Mouse (Mus musculus) neural tube, embryonic 13.5 days (tissue): ENCODE data around the gene Fn3krp. TPM values are rescaled to one million over a fixed set of nuclear protein-coding genes. Genes with fewer than 3 reads are reported as not detected.

ENCODE experiments used
- ATAC-seq: fragments of 200-750 bp; cut with Nextera tagmentation; 2 replicates; pipeline ENCODE4 v1.8.0; 2017; ENCODE audit warnings: low read depth, mild to moderate bottlenecking, moderate TSS enrichment, moderate library complexity
- H3K27ac ChIP-seq: fragments of 300-500 bp; sonication (generic); replicated peaks from 2 replicates; pipeline ENCODE4 v1.5.1; 2015; ENCODE audit warnings: moderate library complexity, mild to moderate bottlenecking, inconsistent platforms
- H3K27me3 ChIP-seq: fragments of 300-500 bp; sonication (generic); 2 replicates; pipeline ENCODE4 v1.6.1; 2015; ENCODE audit warnings: mild to moderate bottlenecking, inconsistent platforms
- H3K36me3 ChIP-seq: fragments of 300-500 bp; sonication (generic); 2 replicates; pipeline ENCODE4 v1.6.1; 2015; ENCODE audit warnings: mild to moderate bottlenecking, inconsistent platforms
- H3K4me1 ChIP-seq: fragments of 300-500 bp; sonication (generic); replicated peaks from 2 replicates; pipeline ENCODE4 v1.6.1; 2015; ENCODE audit warnings: inconsistent platforms
- H3K4me2 ChIP-seq: fragments of 300-500 bp; sonication (generic); 2 replicates; pipeline ENCODE4 v1.6.1; 2015; ENCODE audit warnings: inconsistent platforms, mild to moderate bottlenecking, moderate library complexity
- H3K4me3 ChIP-seq: fragments of 300-500 bp; sonication (generic); 2 replicates; pipeline ENCODE4 v1.5.1; 2015; ENCODE audit warnings: mild to moderate bottlenecking, inconsistent platforms
- H3K9ac ChIP-seq: fragments of 300-500 bp; sonication (generic); 2 replicates; pipeline ENCODE4 v1.6.1; 2015; ENCODE audit warnings: moderate library complexity, mild to moderate bottlenecking, inconsistent platforms
- H3K9me3 ChIP-seq: fragments of 300-500 bp; sonication (generic); 2 replicates; pipeline ENCODE4 v1.6.1; 2016; ENCODE audit warnings: inconsistent platforms
- WGBS: fragments of 180-500 bp; shearing (Covaris S2); methylation state at CpG from one replicate; pipeline ENCODE4 v1.1.7; 2015; 5-methylcytosine and 5-hydroxymethylcytosine counted together
- polyA plus RNA-seq: library from polyadenylated mRNA; unstranded; fragments of >200 nt; fragmentation: Nextera tagmentation; extraction: Ambion mirVana; gene quantifications from 2 replicates; pipeline ENCODE4 v1.2.1, GENCODE M21; 2015

Gene Fn3krp
- polyA plus RNA-seq, 1 experiment from 2014 or later = 11.8 TPM

- Histone ChIP-seq H3K27me3 (no peaks in the 10 kb centered on the region), H3K4me2 (no peak overlapping the region), H3K36me3 (no peaks in the 10 kb centered on the region), H3K4me1 (peaks cover 15% of the 10 kb centered on the region), H3K4me3 (no peak overlapping the region), H3K9me3 (no peaks in the 10 kb centered on the region), H3K27ac (no peak overlapping the region), H3K9ac (no peak overlapping the region)
- WGBS = 78% methylated on average over 2 of the region's 2 CpGs
- no peak for ATAC-seq
These were observed 2.3 kb upstream of the Fn3krp start for GRCm38 (mm10) chr11:121418932-121419331.

DNA sequence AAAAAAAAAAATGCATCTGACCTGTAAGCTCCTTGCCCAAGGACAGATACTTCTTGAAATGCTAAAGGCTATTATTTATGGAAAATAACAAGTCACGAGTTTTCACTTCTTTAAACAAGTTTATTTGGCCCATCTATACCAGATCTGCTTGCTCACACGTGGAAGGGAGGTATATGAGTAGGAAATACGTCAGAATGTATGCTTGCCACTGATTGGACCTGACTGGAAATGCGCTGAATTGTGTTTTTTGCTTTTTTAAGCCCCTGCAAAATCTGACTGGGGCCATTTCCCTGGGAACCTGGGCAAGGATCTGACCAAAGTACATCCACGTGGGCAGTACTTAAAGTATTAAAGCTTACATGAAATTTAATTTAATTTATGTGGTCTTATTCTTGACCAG, 822 bp upstream of the Fn3krp start:
- Histone ChIP-seq H3K9me3 (no peaks in the 10 kb centered on the region), H3K27me3 (no peaks in the 10 kb centered on the region), H3K27ac (no peak overlapping the region), H3K4me3 (peak overlapping the region; percentile 73; the same call in 1 of the 2 replicates), H3K36me3 (no peaks in the 10 kb centered on the region), H3K4me2 (peak overlapping the region; percentile 83), H3K4me1 (peaks cover 15% of the 10 kb centered on the region), H3K9ac (peak overlapping the region; percentile 66; the same call in 1 of the 2 replicates)
- no peak for ATAC-seq
- 57% methylated on average over 5 of the region's 5 CpGs for WGBS

DNA sequence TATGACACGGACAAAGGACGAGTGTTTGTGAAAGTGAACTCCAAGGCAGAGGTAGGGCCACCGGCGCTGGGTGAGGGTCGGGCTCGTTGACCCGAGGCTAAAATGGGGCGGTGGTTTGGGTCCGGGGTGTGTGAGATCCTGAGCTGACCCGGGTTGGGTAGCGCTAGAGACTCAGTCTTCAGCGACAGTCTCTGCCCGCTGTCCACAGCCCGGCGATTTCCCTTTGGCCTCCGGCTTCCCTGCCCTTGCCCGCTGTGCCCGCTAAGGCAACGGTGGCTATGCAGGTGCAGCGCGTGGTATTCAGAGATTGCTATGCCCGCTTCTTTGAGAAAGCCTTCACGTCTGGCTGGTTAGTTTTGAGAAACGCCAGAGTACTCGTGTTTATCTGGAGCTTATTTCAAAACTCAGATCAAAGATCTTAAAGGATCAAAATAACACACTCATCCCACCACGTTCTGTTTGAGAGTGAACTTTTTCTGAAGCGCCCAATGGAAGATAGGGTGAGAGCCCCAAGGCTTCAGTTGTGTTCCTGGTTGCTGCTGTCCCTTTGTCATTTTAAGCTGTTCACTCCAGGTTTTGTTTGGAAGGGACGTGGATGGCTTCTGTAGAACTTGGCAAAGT, 462 bp downstream of the Fn3krp start:
- 0 out of 2 replicates have a peak, but pooled peaks cover 5% of the 10 kb centered on the region for H3K36me3 ChIP-seq
- peak overlapping the region; percentile 77 for H3K9ac ChIP-seq
- H3K4me3 ChIP-seq = peak overlapping the region; percentile 73
- H3K9me3 ChIP-seq = no peaks in the 10 kb centered on the region
- ATAC-seq = peak; percentile 80
- H3K4me1 ChIP-seq = peaks cover 15% of the 10 kb centered on the region
- H3K27ac ChIP-seq = peak overlapping the region; percentile 35
- under 1% methylated on average over 28 of the region's 28 CpGs for WGBS
- H3K27me3 ChIP-seq = no peaks in the 10 kb centered on the region
- H3K4me2 ChIP-seq = peak overlapping the region; percentile 83

DNA sequence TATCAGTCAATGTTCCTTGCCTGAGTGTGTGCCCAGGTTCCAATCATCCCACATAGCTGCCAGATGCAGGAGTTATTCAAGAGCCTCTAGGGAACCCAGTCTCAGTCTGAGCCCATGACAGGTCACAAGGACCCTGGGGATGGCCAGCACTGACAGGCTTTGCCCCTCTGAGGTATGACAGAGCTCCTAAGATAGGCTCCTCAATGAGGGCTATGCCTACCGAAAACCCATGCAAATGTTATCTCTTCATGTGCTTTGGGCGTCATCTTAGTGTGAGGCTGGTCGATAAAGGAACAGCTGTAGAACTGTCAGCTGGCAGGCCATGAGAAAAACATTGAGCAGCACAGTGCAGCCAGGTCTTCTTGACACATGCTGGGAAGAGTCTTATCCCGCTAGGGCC, 12.2 kb downstream of the Fn3krp start:
- Histone ChIP-seq H3K4me1 (peaks cover 21% of the 10 kb centered on the region), H3K27me3 (no peaks in the 10 kb centered on the region), H3K4me3 (no peak overlapping the region), H3K36me3 (peaks cover 23% of the 10 kb centered on the region), H3K9me3 (no peaks in the 10 kb centered on the region), H3K9ac (0 out of 2 replicates have a peak overlapping the region, but pooled peaks have one; percentile 70), H3K4me2 (no peak overlapping the region), H3K27ac (no peak overlapping the region)
- ATAC-seq = no peak
- WGBS = 85% methylated on average over 4 of the region's 4 CpGs

DNA sequence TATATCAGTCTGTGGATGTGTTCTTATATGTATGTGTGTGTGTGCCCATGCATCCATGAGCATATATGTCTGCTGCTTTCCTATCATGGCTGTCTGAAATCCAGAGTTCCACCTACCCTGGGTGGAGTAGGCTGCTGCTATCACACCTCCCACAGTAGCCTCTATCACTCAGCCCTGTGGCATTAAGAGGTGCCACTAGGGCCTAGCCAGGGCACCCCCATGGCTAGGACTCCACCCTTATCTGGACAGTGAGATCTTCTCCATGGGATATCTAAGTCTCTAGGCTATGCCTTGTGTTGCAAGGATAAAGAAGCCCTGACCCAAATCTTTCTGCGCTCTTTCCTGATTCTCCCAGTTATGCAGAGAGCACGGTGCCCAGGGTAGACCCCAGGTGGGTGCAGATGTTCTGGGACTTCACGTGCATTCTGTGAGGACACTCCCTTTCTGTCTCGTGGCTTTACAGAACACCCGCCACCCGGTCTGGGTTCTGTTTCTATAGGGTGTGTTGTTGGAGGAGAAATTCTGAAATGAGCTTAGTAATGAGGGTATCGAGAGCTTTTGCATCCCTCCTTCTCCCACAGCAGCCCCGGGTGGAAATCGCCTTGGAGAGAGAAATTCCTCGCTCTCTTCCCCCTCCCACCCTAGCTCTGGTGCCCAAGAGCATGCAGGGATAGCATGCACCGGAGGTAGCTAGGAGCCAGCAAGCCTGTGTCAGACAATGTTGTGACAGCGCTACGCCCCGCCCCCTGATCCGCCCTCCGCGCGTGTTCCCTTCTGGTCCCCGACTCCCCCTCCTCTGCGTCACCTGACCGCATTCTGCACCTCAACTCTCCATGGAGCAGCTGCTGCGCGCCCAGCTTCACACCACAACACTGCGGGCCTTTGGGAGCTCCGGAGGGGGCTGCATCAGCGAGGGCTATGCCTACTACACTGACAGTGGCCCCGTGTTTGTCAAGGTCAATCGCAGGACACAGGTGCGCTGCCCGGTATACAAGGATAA, 13.3 kb downstream of the Fn3krp start, which contains the start of gene Fn3k:
Gene Fn3k, plus strand, starts transcription at position 758 of the 1,000 bp plus-strand sequence.
- H3K27me3 ChIP-seq = no peaks in the 10 kb centered on the region
- H3K4me1 ChIP-seq = peaks cover 21% of the 10 kb centered on the region
- peak within 1 kb of the TSS; percentile 30 for H3K27ac ChIP-seq
- H3K36me3 ChIP-seq = peaks cover 12% of the 10 kb centered on the region
- peak within 1 kb of the TSS; percentile 67 for H3K4me2 ChIP-seq
- H3K9ac ChIP-seq = peak within 1 kb of the TSS; percentile 70
- peak; percentile 98 for ATAC-seq
- no peaks in the 10 kb centered on the region for H3K9me3 ChIP-seq
- H3K4me3 ChIP-seq = peak within 1 kb of the TSS; percentile 43
- WGBS = 8% methylated on average over 30 of the region's 30 CpGs

GRCm38 (mm10) chr11:121437236-121437635, 16.0 kb downstream of the Fn3krp start:
- WGBS = 77% methylated on average over 5 of the region's 5 CpGs
- ATAC-seq = no peak
- no peak overlapping the region for H3K27ac ChIP-seq
- H3K4me2 ChIP-seq = no peak overlapping the region
- H3K4me1 ChIP-seq = peaks cover 21% of the 10 kb centered on the region
- no peak overlapping the region for H3K9ac ChIP-seq
- H3K4me3 ChIP-seq = no peak overlapping the region
- no peaks in the 10 kb centered on the region for H3K9me3 ChIP-seq
- no peaks in the 10 kb centered on the region for H3K36me3 ChIP-seq
- H3K27me3 ChIP-seq = no peaks in the 10 kb centered on the region

GRCm38 (mm10) chr11:121439686-121440292, 18.6 kb downstream of the Fn3krp start:
- no peaks in the 10 kb centered on the region for H3K9me3 ChIP-seq
- no peak overlapping the region for H3K4me3 ChIP-seq
- no peak for ATAC-seq
- no peak overlapping the region for H3K9ac ChIP-seq
- no peaks in the 10 kb centered on the region for H3K36me3 ChIP-seq
- peaks cover 10% of the 10 kb centered on the region; the same call in 1 of the 2 replicates for H3K4me1 ChIP-seq
- H3K4me2 ChIP-seq = no peak overlapping the region
- no peaks in the 10 kb centered on the region for H3K27me3 ChIP-seq
- H3K27ac ChIP-seq = no peak overlapping the region
- WGBS = 74% methylated on average over 5 of the region's 5 CpGs

- no peaks in the 10 kb centered on the region for H3K9me3 ChIP-seq
- ATAC-seq = no peak
- H3K27ac ChIP-seq = no peak overlapping the region
- H3K36me3 ChIP-seq = no peaks in the 10 kb centered on the region
- H3K4me3 ChIP-seq = no peak overlapping the region
- no peak overlapping the region for H3K9ac ChIP-seq
- no peaks in the 10 kb centered on the region for H3K27me3 ChIP-seq
- WGBS = 91% methylated on average over 4 of the region's 4 CpGs
- H3K4me2 ChIP-seq = no peak overlapping the region
- H3K4me1 ChIP-seq = no peaks in the 10 kb centered on the region
These were observed 20.5 kb downstream of the Fn3krp start for GRCm38 (mm10) chr11:121441653-121442052.

DNA sequence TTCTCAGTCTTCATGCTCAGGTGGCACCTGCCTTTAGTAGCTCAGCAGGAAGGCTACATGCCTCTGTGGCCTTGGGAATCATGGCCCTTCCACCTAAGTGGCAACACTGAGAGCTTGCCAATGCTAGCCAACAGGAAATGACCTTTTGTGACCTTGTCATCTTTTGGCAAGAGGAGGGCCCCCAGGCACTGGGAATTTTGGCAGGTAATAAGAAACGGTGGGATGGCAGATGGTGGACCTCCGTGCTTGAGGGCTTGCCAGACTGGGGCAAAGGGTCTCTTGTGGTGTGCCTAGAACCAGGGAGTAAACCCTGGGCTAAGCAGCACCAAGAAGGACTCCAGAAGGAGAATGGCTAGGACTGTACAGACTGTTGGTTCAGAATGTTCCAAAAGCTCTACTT, 20.9 kb downstream of the Fn3krp start:
- WGBS = 86% methylated on average over 2 of the region's 2 CpGs
- Histone ChIP-seq H3K27ac (no peak overlapping the region), H3K4me1 (no peaks in the 10 kb centered on the region), H3K9me3 (no peaks in the 10 kb centered on the region), H3K9ac (no peak overlapping the region), H3K4me2 (no peak overlapping the region), H3K4me3 (no peak overlapping the region), H3K27me3 (no peaks in the 10 kb centered on the region), H3K36me3 (no peaks in the 10 kb centered on the region)
- ATAC-seq = no peak

DNA sequence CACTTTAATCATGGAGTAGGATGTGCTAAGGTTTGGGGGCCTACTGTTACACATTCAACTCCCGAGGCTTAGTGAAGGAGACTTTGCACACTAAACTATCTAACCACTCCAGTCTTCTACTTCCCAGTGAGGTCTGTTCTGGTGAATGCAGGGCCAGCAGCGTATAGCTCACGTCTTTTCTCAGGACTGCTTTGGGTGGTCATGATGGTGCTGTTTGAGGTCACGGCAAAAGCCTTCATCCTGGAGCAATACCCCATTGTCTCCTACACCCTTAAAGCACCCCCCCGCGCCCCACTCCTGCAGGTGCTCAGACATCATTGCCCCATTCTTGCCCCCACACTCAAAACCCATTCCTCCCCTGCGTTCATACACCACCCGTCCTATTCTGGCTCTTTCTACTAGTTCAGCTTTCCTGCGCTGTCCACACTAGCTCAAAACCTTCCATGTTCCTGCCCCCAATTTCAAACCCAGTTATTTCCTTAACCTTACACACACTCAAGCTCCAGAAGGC, 30.1 kb downstream of the Fn3krp start:
- Histone ChIP-seq H3K9ac (peak overlapping the region; percentile 82), H3K4me2 (peak overlapping the region; percentile 77), H3K36me3 (peaks cover 8% of the 10 kb centered on the region), H3K4me3 (peak overlapping the region; percentile 94), H3K27ac (peak overlapping the region; percentile 88), H3K27me3 (no peaks in the 10 kb centered on the region), H3K9me3 (no peaks in the 10 kb centered on the region), H3K4me1 (peaks cover 29% of the 10 kb centered on the region)
- WGBS = 16% methylated on average over 9 of the region's 9 CpGs
- peak; percentile 37 for ATAC-seq

DNA sequence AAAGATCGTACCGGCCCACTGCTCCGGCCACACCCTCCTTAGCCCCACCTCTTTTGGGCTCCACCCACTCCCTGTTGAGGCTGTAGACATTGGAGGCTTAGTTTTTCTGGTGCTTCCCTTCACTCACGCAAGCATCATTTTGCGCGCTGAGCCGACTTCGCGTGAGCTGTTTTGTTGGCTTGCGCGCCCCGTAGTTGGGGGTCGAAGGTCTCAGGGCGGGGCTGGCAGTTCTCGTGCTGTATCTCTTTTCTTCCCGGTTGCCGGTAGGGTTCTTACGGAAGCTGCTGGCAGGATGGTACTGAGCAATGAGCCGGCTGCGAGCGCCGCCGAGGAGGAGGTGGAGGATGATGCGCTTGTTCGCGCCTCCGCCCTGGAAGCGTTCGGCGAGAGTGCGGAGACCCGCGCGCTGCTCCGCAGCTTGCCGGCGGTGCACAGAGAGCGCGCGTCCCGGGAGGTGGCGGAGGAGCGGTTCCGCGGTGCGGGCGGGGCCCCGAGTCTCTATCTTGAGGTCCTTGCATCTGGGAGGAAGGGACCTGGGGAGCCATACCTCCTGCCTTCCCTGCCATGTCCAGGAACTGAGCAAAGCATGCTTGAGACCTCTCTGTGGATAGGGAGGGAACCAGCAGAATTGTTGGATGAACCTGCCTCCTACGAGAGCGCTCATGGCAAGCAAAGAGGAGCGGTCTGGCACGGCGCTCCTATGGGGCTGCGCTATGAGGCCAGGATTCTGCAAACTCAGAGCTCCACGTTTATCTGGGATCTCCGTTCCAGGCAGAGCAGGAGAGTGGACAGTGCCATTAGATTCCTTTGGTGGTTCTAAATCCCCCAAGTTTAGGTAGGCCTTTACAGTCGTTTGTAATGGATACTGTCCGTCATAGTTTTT, 30.8 kb downstream of the Fn3krp start, which contains the start of gene Tbcd:
Gene Tbcd, plus strand, starts transcription at position 197 of the 883 bp plus-strand sequence.
- peak; percentile 95 for ATAC-seq
- WGBS = under 1% methylated on average over 58 of the region's 58 CpGs
- Histone ChIP-seq H3K27me3 (no peaks in the 10 kb centered on the region), H3K4me1 (peaks cover 29% of the 10 kb centered on the region), H3K36me3 (peaks cover 13% of the 10 kb centered on the region), H3K4me2 (peak within 1 kb of the TSS; percentile 77), H3K9ac (peak within 1 kb of the TSS; percentile 82), H3K27ac (peak within 1 kb of the TSS; percentile 88), H3K9me3 (no peaks in the 10 kb centered on the region), H3K4me3 (peak within 1 kb of the TSS; percentile 94)
